Mouse (Mus musculus) liver, postnatal 0 days (tissue): ENCODE data around the gene Vmn2r29. TPM values are rescaled to one million over a fixed set of nuclear protein-coding genes. Genes with fewer than 3 reads are reported as not detected.

Source experiments
- ATAC-seq: fragments of 200-750 bp; cut with Nextera tagmentation; 2 replicates; pipeline ENCODE4 v1.8.0; 2017; ENCODE audit warnings: mild to moderate bottlenecking, moderate library complexity
- DNase-seq: peaks from one replicate; pipeline ENCODE4 v3.0.0-alpha.2; 2016
- H3K27ac ChIP-seq: fragments of 300-500 bp; sonication (generic); 2 replicates; pipeline ENCODE4 v1.5.1; 2014; ENCODE audit warnings: antibody characterized with exemption, moderate library complexity, mild to moderate bottlenecking, low read depth
- H3K27me3 ChIP-seq: fragments of 300-500 bp; sonication (generic); 2 replicates; pipeline ENCODE4 v1.6.1; 2014; ENCODE audit warnings: low read length, control low read depth, mixed read lengths; ENCODE audit not compliant: insufficient read depth
- H3K36me3 ChIP-seq: fragments of 300-500 bp; sonication (generic); replicated peaks from 2 replicates; pipeline ENCODE4 v1.6.1; 2014; ENCODE audit warnings: mild to moderate bottlenecking, control low read depth, low read length, moderate library complexity, mixed read lengths; ENCODE audit not compliant: insufficient read depth
- H3K4me1 ChIP-seq: fragments of 300-500 bp; sonication (generic); 2 replicates; pipeline ENCODE4 v1.6.1; 2014; ENCODE audit warnings: antibody characterized with exemption, mild to moderate bottlenecking, control low read depth; ENCODE audit not compliant: insufficient read depth
- H3K4me2 ChIP-seq: fragments of 300-500 bp; sonication (generic); 2 replicates; pipeline ENCODE4 v1.6.1; 2014; ENCODE audit warnings: low read depth, mild to moderate bottlenecking, low read length, moderate library complexity, mixed read lengths
- H3K4me3 ChIP-seq: fragments of 300-500 bp; sonication (generic); 2 replicates; pipeline ENCODE4 v1.5.1; 2014; ENCODE audit warnings: low read depth, low read length
- H3K9ac ChIP-seq: fragments of 300-500 bp; sonication (generic); replicated peaks from 2 replicates; pipeline ENCODE4 v1.6.1; 2014; ENCODE audit warnings: mild to moderate bottlenecking, moderate library complexity
- H3K9me3 ChIP-seq: fragments of 300-500 bp; sonication (generic); 2 replicates; pipeline ENCODE4 v1.6.1; 2016; ENCODE audit warnings: mild to moderate bottlenecking, control low read depth, low read length, mixed read lengths
- CTCF ChIP-seq: sonication (generic); IDR thresholded peaks from 2 replicates; pipeline ENCODE4 v1.5.1; 2016; ENCODE audit warnings: antibody characterized with exemption, low read depth
- EP300 ChIP-seq: IDR thresholded peaks from 2 replicates; pipeline ENCODE4 v1.6.1; 2016; ENCODE audit warnings: antibody characterized with exemption, low read depth, mild to moderate bottlenecking
- WGBS: fragments of 180-500 bp; shearing (Covaris S2); extraction: QIAGEN DNeasy Blood & Tissue Kit; methylation state at CpG from one replicate; pipeline ENCODE4 v1.1.7; 2014; ENCODE audit not compliant: insufficient replicate concordance; 5-methylcytosine and 5-hydroxymethylcytosine counted together
- polyA plus RNA-seq: library from polyadenylated mRNA; unstranded; fragments of >200 nt; fragmentation: Nextera tagmentation; extraction: Ambion mirVana; gene quantifications from 2 replicates; pipeline ENCODE4 v1.2.1, GENCODE M21; 2015

Vmn2r29 gene
- polyA plus RNA-seq, 1 experiment from 2014 or later, result not detected

GRCm38 (mm10) chr7:7188191-7188942 is 58.8 kb downstream of the Vmn2r29 start:
- Histone ChIP-seq H3K27ac (no peak overlapping the region), H3K4me2 (peak overlapping the region; percentile 69), H3K4me3 (peak overlapping the region; percentile 54), H3K4me1 (no peaks in the 10 kb centered on the region; the same call in 1 of the 2 replicates), H3K9me3 (no peaks in the 10 kb centered on the region), H3K36me3 (no peaks in the 10 kb centered on the region), H3K27me3 (no peaks in the 10 kb centered on the region), H3K9ac (no peak overlapping the region)
- peak; percentile 76 for DNase-seq
- 9% methylated on average over 18 of the region's 18 CpGs for WGBS
- peak; percentile 81 for TF ChIP-seq CTCF
- TF ChIP-seq EP300, result no peak
- peak; percentile 97 for ATAC-seq

GRCm38 (mm10) chr7:7187417-7188190 is 59.5 kb downstream of the Vmn2r29 start:
- ATAC-seq (peak; percentile 24), DNase-seq (no peak)
- H3K27ac ChIP-seq, result no peak overlapping the region
- peak overlapping the region; percentile 69 for H3K4me2 ChIP-seq
- H3K27me3 ChIP-seq, result no peaks in the 10 kb centered on the region
- H3K36me3 ChIP-seq, result no peaks in the 10 kb centered on the region
- no peaks in the 10 kb centered on the region; the same call in 1 of the 2 replicates for H3K4me1 ChIP-seq
- no peak overlapping the region for H3K9ac ChIP-seq
- H3K9me3 ChIP-seq, result no peaks in the 10 kb centered on the region
- 18% methylated on average over 13 of the region's 13 CpGs for WGBS
- H3K4me3 ChIP-seq, result peak overlapping the region; percentile 54
- no peak for TF ChIP-seq EP300
- TF ChIP-seq CTCF, result 0 out of 2 replicates have a peak, but pooled peaks have one; percentile 12

GRCm38 (mm10) chr7:7185897-7186296 is 61.2 kb downstream of the Vmn2r29 start:
- Histone ChIP-seq H3K27ac (no peak overlapping the region), H3K9ac (no peak overlapping the region), H3K4me2 (no peak overlapping the region), H3K27me3 (no peaks in the 10 kb centered on the region), H3K4me3 (no peak overlapping the region), H3K36me3 (peaks cover 5% of the 10 kb centered on the region; the same call in 1 of the 2 replicates), H3K4me1 (no peaks in the 10 kb centered on the region; the same call in 1 of the 2 replicates), H3K9me3 (no peaks in the 10 kb centered on the region)
- ATAC-seq, result no peak
- no peak for DNase-seq
- 77% methylated on average over 1 of the region's 1 CpGs for WGBS
- TF ChIP-seq EP300, result no peak
- no peak for TF ChIP-seq CTCF

Other genes starting within 250 kb of the Vmn2r29 start
- gene Zfp954, start 125.8 kb downstream of the Vmn2r29 start, polyA plus RNA-seq, result 3.1 and 3.5 TPM in 2 replicates
- gene Zfp773, start 110.6 kb downstream of the Vmn2r29 start, polyA plus RNA-seq, result 0.20 and 0.27 TPM in 2 replicates
- 0.27 and 0.29 TPM in 2 replicates for gene Zfp418, start 76.0 kb downstream of the Vmn2r29 start, polyA plus RNA-seq
- 0.94 and 1.0 TPM in 2 replicates for gene Zfp772, start 37.3 kb downstream of the Vmn2r29 start, polyA plus RNA-seq
- 0.36 and 0.82 TPM in 2 replicates for gene Gm45844, start 31.0 kb upstream of the Vmn2r29 start, polyA plus RNA-seq
- 13.3 and 16.3 TPM in 2 replicates for gene Clcn4, start 53.5 kb upstream of the Vmn2r29 start, polyA plus RNA-seq
- not detected in 2 replicates for gene Vmn2r30, start 90.3 kb upstream of the Vmn2r29 start, polyA plus RNA-seq
- gene Gm45783, start 127.2 kb upstream of the Vmn2r29 start, polyA plus RNA-seq, result not detected in 2 replicates
- gene Vmn2r31, start 152.4 kb upstream of the Vmn2r29 start, polyA plus RNA-seq, result not detected in 2 replicates
- not detected in 2 replicates for gene Vmn2r32, start 232.7 kb upstream of the Vmn2r29 start, polyA plus RNA-seq